ENCODE assay signal across 15 mouse cellular contexts in genomic region chr5:111054848-111055428, GRCm38 (mm10).
A peak's percentile ranks its signal among the peaks of the same experiment; 100 is the strongest.
DNase-seq lines count a peak whose midpoint lies in the region; ATAC-seq and TF ChIP-seq lines count a peak whose summit lies in the region.
"Had no signal": no experiment of that assay in that cellular context is flagged by ENCODE, and none has a peak within 500 bp of the region (broad histone marks: within the 10 kb centered on the region; RNA-seq: fewer than 3 reads in every experiment).

No protein-coding gene starts in this region.

- no peak for TF ChIP-seq CTCF in lung, postnatal 0 days (IDR thresholded peaks at IDR 0.05)
- TF ChIP-seq CTCF in forebrain, postnatal 0 days (IDR thresholded peaks at IDR 0.05; ENCODE audit: low read depth), result no peak
- no peak for TF ChIP-seq CTCF in stomach, postnatal 0 days (IDR thresholded peaks at IDR 0.05; ENCODE audit: low read depth)

- no peaks in the 10 kb centered on the region for H3K36me3 ChIP-seq in lung, postnatal 0 days (ENCODE audit: insufficient read depth, low read length)
- H3K36me3 ChIP-seq in forebrain, postnatal 0 days (ENCODE audit: insufficient read depth), result no peaks in the 10 kb centered on the region
- H3K36me3 ChIP-seq in midbrain, embryonic 11.5 days (ENCODE audit: control insufficient read depth, insufficient read depth, low read length), result no peaks in the 10 kb centered on the region
- no peaks in the 10 kb centered on the region for H3K36me3 ChIP-seq in stomach, postnatal 0 days (ENCODE audit: control insufficient read depth, insufficient read depth, low read length)
- H3K36me3 ChIP-seq: G1E; heart, embryonic 15.5 days had no signal

- no peaks in the 10 kb centered on the region for H3K27me3 ChIP-seq in lung, postnatal 0 days (replicated peaks; ENCODE audit: insufficient read depth, low read length)
- no peaks in the 10 kb centered on the region for H3K27me3 ChIP-seq in forebrain, postnatal 0 days (ENCODE audit: insufficient read depth, low read length)
- H3K27me3 ChIP-seq in midbrain, embryonic 11.5 days (ENCODE audit: control insufficient read depth, insufficient read depth, low read length), result no peaks in the 10 kb centered on the region
- no peaks in the 10 kb centered on the region for H3K27me3 ChIP-seq in stomach, postnatal 0 days (ENCODE audit: control insufficient read depth, insufficient read depth, low read length)

- H3K9me3 ChIP-seq in lung, postnatal 0 days (ENCODE audit: low read length), result no peaks in the 10 kb centered on the region
- no peaks in the 10 kb centered on the region for H3K9me3 ChIP-seq in forebrain, postnatal 0 days (ENCODE audit: low read length)
- no peaks in the 10 kb centered on the region for H3K9me3 ChIP-seq in midbrain, embryonic 11.5 days (ENCODE audit: control insufficient read depth, low read length)
- H3K9me3 ChIP-seq in stomach, postnatal 0 days (ENCODE audit: control insufficient read depth, low read length), result no peaks in the 10 kb centered on the region
- H3K9me3 ChIP-seq: G1E; heart, embryonic 15.5 days had no signal

- no peak overlapping the region for H3K9ac ChIP-seq in lung, postnatal 0 days (replicated peaks; ENCODE audit: low read depth)
- H3K9ac ChIP-seq in forebrain, postnatal 0 days, result peak overlapping the region; percentile 43
- peak overlapping the region; percentile 14; the same call in 1 of the 2 replicates for H3K9ac ChIP-seq in midbrain, embryonic 11.5 days (ENCODE audit: low read length)
- no peak overlapping the region for H3K9ac ChIP-seq in stomach, postnatal 0 days (ENCODE audit: low read length)
- H3K9ac ChIP-seq: heart, embryonic 15.5 days had no signal

- peak overlapping the region; percentile 32; the same call in 1 of the 2 replicates for H3K4me2 ChIP-seq in lung, postnatal 0 days (replicated peaks; ENCODE audit: low read depth, low read length)
- peak overlapping the region; percentile 49 for H3K4me2 ChIP-seq in forebrain, postnatal 0 days (ENCODE audit: low read depth)
- peak overlapping the region; percentile 21; the same call in 1 of the 2 replicates for H3K4me2 ChIP-seq in midbrain, embryonic 11.5 days
- H3K4me2 ChIP-seq in stomach, postnatal 0 days (replicated peaks; ENCODE audit: low read depth), result peak overlapping the region; percentile 34
- H3K4me2 ChIP-seq: heart, embryonic 15.5 days had no signal

- no peak overlapping the region for H3K27ac ChIP-seq in lung, postnatal 0 days (ENCODE audit: low read length)
- H3K27ac ChIP-seq in forebrain, postnatal 0 days (ENCODE audit: low read depth, low read length), result peak overlapping the region; percentile 90
- peak overlapping the region; percentile 70 for H3K27ac ChIP-seq in midbrain, embryonic 11.5 days (ENCODE audit: low read depth, low read length)
- 0 out of 2 replicates have a peak overlapping the region, but pooled peaks have one; percentile 18 for H3K27ac ChIP-seq in stomach, postnatal 0 days (replicated peaks)
- H3K27ac ChIP-seq: heart, embryonic 15.5 days had no signal

- no peak for TF ChIP-seq EP300 in lung, postnatal 0 days (IDR thresholded peaks at IDR 0.05)
- no peak for TF ChIP-seq EP300 in stomach, postnatal 0 days (optimal IDR thresholded peaks at IDR 0.05)

- no peak for DNase-seq in lung, postnatal 0 days (ENCODE audit: low spot score)
- DNase-seq in lung, postnatal 14 days, result no peak
- DNase-seq in forebrain, postnatal 0 days, result no peak
- DNase-seq in midbrain, embryonic 11.5 days (ENCODE audit: low spot score, missing footprints), result peak; percentile 92
- no peak for DNase-seq in stomach, postnatal 0 days (ENCODE audit: low spot score)
- DNase-seq in adrenal gland, adult 8-10 months, result no peak
- no peak for DNase-seq in urinary bladder, adult 18-20 months (ENCODE audit: low spot score in 2 of 2)
- DNase-seq in spleen, postnatal 10 days (ENCODE audit: low spot score in 2 of 2), result no peak
- DNase-seq: adrenal gland, postnatal 36 days; lung, adult 2 months; right cerebral cortex, postnatal 14 days; thymus, postnatal 36 days had no signal

- H3K4me1 ChIP-seq in lung, postnatal 0 days (ENCODE audit: insufficient read depth, low read depth, low read length), result peaks cover 17% of the 10 kb centered on the region; the same call in 1 of the 2 replicates
- peaks cover 54% of the 10 kb centered on the region for H3K4me1 ChIP-seq in forebrain, postnatal 0 days (ENCODE audit: insufficient read depth)
- H3K4me1 ChIP-seq in midbrain, embryonic 11.5 days (ENCODE audit: control insufficient read depth, insufficient read depth, low read length), result peaks cover 40% of the 10 kb centered on the region
- H3K4me1 ChIP-seq in stomach, postnatal 0 days (replicated peaks; ENCODE audit: control insufficient read depth, insufficient read depth), result no peaks in the 10 kb centered on the region

- WGBS in lung, postnatal 0 days, result 24% methylated on average over 17 of the region's 17 CpGs
- 15% methylated on average over 17 of the region's 17 CpGs for WGBS in forebrain, postnatal 0 days
- 48% methylated on average over 17 of the region's 17 CpGs for WGBS in midbrain, embryonic 11.5 days
- WGBS in stomach, postnatal 0 days, result 33% methylated on average over 17 of the region's 17 CpGs

- no peak for ATAC-seq in lung, postnatal 0 days
- ATAC-seq in forebrain, postnatal 0 days, result no peak
- peak; percentile 45; the same call in 1 of the 2 replicates for ATAC-seq in midbrain, embryonic 11.5 days (ENCODE audit: low FRiP score)
- ATAC-seq in stomach, postnatal 0 days (ENCODE audit: low FRiP score, low TSS enrichment), result no peak

- H3K4me3 ChIP-seq in lung, postnatal 0 days (ENCODE audit: low read depth, low read length), result no peak overlapping the region
- peak overlapping the region; percentile 23; the same call in 1 of the 2 replicates for H3K4me3 ChIP-seq in forebrain, postnatal 0 days (ENCODE audit: low read depth, low read length)
- no peak overlapping the region for H3K4me3 ChIP-seq in midbrain, embryonic 11.5 days (ENCODE audit: low read depth, low read length)
- H3K4me3 ChIP-seq in stomach, postnatal 0 days (ENCODE audit: low read depth, low read length), result no peak overlapping the region
- H3K4me3 ChIP-seq: erythroblast, embryonic 14.5 days; heart, embryonic 15.5 days had no signal

Comparison
In these comparisons a context has a peak if more than half of its experiments do, and no peak if none do; other contexts are left out.
1. H3K9ac ChIP-seq: peak in forebrain, postnatal 0 days (single experiment) and midbrain, embryonic 11.5 days (single experiment); none in lung, postnatal 0 days (single experiment) and stomach, postnatal 0 days (single experiment).
2. Peak in every context shown above with its lines, with median percentiles within 50 percentile points of each other: H3K4me2 ChIP-seq.